Mouse (Mus musculus): ENCODE data around the gene Cyp3a13.
"Not testable (repeated sequence)": the region's sequence is repeated elsewhere in the genome, so short reads cannot be mapped to it uniquely, and the experiment has no call there.

Gene Cyp3a13

DNA sequence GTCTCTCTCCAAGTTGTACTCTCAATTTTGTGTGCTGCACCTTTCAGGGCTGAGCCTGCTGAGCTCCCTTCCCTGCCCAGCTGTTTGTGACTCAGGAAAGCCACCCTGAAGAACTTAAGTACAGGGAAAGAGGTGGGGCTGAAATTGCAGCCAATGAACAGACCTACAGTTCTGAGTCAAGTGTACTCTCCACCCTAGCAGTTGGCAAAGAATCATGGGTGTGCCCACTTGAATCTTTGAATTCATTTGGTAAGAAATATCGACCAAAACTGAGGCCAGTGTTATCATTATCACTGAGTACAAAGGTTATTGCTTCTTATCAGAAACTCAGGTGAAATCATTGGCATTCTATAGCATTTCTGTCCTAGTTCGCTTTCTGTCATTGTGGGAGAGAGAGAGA, at the start of gene Cyp3a13:
TSS of gene Cyp3a13 (minus strand) at position 88 of the 400 bp plus-strand sequence.
- no peak for DNase-seq (ENCODE audit: low spot score)

DNA sequence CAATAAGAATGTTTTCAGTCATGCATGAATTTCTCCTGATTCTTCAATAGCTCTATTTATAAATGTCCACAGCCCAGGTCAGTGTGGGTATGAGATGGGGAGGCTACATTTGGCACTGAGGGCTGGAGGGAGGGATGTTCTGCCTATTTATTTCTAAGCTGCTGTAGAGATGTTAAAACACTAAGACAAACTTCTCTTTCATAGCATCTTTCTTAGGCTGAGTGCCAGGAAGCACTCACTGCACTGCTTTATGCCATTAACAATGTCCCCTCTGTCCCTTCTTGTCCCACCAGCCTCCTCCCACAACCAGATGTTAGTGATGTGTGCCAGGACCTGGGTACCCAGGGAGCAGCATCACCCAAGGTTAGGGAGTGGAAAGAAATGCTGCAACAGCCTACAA, 45.1 kb upstream of the Cyp3a13 start:
- DNase-seq (ENCODE audit: low spot score): no peak

- no peak for DNase-seq (ENCODE audit: low spot score)
Observed at GRCm38 (mm10) chr5:137962945-137963344, 41.5 kb upstream of the Cyp3a13 start, which contains the start of gene Gjc3. TSS of gene Gjc3 (minus strand) at chr5:137963098.

GRCm38 (mm10) chr5:137956404-137956803, 35.0 kb upstream of the Cyp3a13 start:
- no peak for DNase-seq (ENCODE audit: low spot score)

GRCm38 (mm10) chr5:137951218-137951617, 29.8 kb upstream of the Cyp3a13 start:
- no peak for DNase-seq (ENCODE audit: low spot score)

DNA sequence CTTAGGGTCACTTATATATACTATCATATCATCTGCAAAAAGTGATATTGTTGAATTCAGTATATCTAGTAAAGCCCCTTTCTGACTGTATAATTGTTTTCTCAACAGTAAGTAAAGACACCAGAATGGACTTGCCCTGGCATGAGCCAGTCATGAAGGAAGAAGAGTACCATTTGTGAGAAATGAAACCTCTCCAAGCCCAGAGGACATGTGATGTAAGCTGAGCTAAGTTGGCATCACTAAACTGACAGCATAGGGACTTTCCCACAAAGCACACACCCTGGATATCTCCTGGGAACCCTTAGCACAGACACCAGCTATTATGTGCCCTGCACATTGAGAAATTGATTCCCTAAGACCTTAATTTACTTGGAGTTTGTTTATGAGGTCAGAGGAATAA, 25.9 kb upstream of the Cyp3a13 start:
- no peak for DNase-seq (ENCODE audit: low spot score)

DNA sequence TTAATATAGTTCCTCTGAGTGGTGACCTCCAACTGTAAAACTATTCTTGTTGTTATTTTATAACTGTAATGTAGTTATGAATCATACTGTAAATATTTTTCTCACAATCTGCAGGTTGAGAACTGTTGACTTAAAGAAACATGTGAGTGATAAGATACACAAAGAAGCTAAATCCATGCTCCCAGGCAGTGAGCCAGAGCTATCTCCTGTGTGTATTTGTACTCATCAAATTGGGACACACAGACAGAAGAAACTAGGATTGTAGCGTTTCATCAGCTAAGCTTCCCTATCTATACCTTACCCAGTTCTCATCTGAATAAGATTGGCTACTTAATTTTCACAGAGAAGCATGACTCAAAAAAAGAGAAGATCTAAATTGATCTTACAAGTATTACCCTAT, 21.7 kb upstream of the Cyp3a13 start:
- DNase-seq (ENCODE audit: low spot score): no peak

- DNase-seq (ENCODE audit: low spot score): no peak
Observed at GRCm38 (mm10) chr5:137940948-137941347, 19.5 kb upstream of the Cyp3a13 start.

- no peak for DNase-seq (ENCODE audit: low spot score)
Observed at GRCm38 (mm10) chr5:137937238-137937637, 15.8 kb upstream of the Cyp3a13 start.

GRCm38 (mm10) chr5:137936486-137936885, 15.1 kb upstream of the Cyp3a13 start:
- DNase-seq (ENCODE audit: low spot score): no peak

DNA sequence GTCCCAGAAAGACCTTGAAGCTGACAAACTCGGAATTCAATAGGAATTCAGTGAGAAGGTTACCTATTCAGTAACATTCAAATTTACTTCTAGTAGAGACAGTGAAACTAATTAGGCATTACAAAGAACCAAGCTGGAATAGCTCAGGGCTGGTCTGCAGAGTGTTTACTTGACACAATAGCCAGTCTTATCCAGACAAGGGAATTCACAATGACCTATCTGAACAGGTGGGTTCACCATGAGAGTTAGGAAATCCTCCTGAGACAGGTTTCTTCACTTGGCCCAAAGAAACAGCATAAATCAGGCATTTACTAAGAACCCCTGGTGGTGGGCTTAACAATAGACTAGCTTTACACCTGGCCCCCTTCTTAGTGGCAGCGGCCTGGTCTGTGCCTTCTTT, 12.5 kb upstream of the Cyp3a13 start:
- DNase-seq (ENCODE audit: low spot score): not testable (repeated sequence)

- DNase-seq (ENCODE audit: low spot score): no peak
Observed at GRCm38 (mm10) chr5:137928439-137928838, 7.0 kb upstream of the Cyp3a13 start.

DNA sequence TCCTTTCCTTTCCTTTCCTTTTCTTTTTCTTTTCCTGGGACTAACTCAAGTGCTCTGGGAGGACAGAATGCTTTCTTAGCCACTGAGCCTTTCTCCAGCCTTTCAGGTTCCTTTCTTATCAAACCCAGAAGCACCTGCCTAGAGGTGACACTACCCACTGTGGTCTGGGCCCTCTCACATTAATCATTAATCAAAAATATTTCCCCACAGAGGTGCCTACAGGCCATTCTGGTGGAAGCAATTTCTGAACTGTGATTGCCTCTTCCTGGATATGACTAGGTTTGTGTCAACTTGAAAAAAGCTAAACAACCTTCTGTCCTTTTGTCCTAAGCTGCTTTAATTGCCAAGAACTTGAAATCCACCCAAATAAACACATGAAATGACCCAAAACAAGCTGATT, 752 bp upstream of the Cyp3a13 start:
- no peak for DNase-seq (ENCODE audit: low spot score)

DNA sequence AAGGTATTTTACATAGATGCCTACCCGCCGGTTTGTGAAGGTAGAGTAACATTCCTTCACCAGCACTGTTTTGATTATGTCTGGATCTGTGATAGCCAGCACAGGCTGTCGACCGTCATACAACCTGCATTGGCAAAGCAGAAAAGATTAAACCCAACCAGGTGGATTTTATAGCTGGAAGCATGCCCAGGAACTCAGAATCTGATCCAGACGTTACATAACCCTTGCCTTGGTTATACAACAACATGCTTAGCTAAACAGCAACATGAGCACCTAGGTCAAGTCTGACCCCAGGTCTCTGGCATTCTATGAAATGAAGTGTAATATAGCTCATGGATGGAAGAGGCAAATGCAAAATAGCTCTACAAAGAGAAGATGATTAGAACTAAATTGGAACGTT, 5.9 kb downstream of the Cyp3a13 start:
- no peak for DNase-seq (ENCODE audit: low spot score)

GRCm38 (mm10) chr5:137914508-137914907, 6.9 kb downstream of the Cyp3a13 start:
- DNase-seq (ENCODE audit: low spot score): no peak

DNA sequence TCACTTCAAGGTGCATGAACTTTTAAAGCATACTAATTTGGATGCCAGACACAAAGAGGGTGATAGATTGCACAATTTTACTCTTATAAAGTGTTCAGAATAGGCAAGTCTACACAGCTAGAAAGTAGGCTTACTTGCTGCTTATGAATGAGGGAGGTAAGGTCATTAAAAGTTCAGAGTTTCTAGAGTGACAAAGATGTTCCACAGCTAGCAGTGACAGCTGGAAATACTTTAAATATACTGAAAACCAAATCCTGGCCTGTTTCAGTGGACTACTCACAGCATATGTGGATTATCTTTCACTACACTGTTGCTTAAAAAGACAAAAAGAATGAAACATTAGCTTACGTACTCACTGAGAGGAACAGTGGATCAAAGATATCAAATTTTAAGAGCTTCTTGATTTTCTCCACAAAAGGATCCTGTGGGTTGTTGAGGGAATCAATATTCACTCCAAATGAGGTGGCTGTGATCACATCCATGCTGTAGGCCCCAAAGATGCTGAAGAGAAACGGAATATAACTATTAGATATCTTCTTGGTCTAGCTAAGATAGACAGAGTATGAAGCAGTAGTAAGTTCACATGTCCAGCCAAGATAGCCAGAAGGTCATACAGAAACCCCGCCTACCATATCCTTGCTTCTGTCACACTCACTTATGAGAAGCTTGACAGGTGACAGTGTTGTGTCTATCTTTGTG, 11.7 kb downstream of the Cyp3a13 start:
- DNase-seq (ENCODE audit: low spot score): no peak

DNA sequence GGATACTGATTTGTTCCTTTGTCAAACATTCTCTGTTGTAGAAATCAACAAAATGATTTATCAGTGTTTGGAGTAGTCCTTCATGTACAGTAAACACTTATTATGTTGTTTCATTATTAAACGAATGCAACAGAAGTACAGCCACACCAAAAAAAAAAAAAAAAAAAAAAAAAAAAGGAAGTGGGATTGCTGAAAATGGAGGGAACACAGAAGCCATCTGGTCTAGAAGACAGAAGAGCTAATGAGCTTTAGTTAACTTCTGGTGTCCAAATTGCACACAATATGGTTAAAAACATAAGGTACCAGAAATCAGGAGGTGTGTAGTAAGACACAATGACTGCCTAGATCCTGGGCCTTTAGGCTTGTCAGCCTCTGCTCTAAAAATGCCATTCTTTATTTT, 23.6 kb downstream of the Cyp3a13 start:
- DNase-seq (ENCODE audit: low spot score): no peak

GRCm38 (mm10) chr5:137892954-137893353, 28.5 kb downstream of the Cyp3a13 start:
- no peak for DNase-seq (ENCODE audit: low spot score)

GRCm38 (mm10) chr5:137887666-137888065, 33.8 kb downstream of the Cyp3a13 start:
- no peak for DNase-seq (ENCODE audit: low spot score)

DNA sequence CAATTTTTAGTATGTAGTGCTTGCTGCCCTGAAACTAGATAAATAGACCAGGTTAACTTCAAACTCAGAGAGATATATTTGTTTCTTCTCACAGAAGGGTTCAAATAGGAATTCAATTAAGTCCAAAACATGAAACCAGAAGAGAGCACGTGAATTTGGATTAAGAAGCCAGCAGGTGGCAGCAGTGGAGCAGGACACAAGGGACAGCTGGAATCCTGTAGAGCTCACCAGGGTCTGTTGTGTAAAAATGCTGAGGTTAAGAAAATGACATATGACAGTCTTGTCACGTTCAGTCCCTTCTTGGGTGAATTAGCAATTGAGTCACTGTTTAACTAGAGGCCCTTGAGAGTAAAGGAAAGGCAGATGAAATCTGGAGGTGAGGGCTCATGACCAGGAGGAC, 35.5 kb downstream of the Cyp3a13 start:
- no peak for DNase-seq (ENCODE audit: low spot score)

DNA sequence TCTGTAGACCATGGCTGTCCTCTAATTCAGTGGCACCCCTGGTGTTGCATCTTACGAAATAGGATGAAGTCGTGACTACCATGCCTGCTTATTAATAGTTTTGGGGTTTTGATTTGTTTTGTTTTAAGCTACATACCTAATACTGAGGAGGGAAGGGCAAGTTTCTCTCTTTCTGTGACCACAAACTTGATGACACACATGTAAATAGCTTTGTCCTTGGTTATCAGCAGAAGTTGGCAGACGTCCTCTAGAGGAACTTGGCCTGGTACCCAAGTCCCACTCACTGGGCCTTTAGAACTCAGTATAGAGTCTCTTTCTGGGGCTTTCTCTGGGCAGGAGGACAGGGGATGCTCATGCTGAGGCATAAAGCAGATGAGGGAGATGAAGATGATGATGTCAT, 38.1 kb downstream of the Cyp3a13 start:
- DNase-seq (ENCODE audit: low spot score): no peak

- DNase-seq (ENCODE audit: low spot score): no peak
Observed at GRCm38 (mm10) chr5:137882922-137883321, 38.5 kb downstream of the Cyp3a13 start.

GRCm38 (mm10) chr5:137877860-137878259, 43.6 kb downstream of the Cyp3a13 start:
- DNase-seq (ENCODE audit: low spot score): no peak

- DNase-seq (ENCODE audit: low spot score): no peak
Observed at GRCm38 (mm10) chr5:137875054-137875453, 46.4 kb downstream of the Cyp3a13 start.

DNA sequence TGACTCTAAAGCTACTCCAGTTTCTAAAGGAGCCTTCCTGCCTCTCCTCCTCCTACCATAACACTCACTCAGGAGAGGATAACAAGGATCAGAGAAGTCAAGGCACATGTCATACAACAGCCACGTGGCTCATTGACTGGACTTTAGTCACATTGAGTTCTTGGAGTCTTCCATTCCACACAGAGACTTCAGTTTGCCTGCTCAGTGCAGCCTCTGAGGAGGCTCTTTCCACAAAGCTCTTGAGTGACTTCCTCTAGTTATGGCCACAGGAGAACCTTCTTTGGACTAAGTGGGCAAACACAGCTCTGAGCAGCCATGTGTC, 49.1 kb downstream of the Cyp3a13 start:
- not testable (repeated sequence) for DNase-seq (ENCODE audit: low spot score)
